Mouse (Mus musculus) lung, adult 2 months (tissue): ENCODE measurements at regions not wholly inside any gene's neighbourhood (a gene's known extent, or its start where the extent isn't known, plus 50 kb on each side); places are given as distances from the start of the nearest gene placed in this dataset.

Experiments
- CTCF ChIP-seq: fragments of 200-500 bp; IDR thresholded peaks from 2 replicates; pipeline ENCODE4 v1.5.1; 2011; ENCODE audit warnings: mild to moderate bottlenecking, low read length, control low read depth; ENCODE audit not compliant: insufficient read depth
- POLR2A ChIP-seq: fragments of 200-500 bp; IDR thresholded peaks from 2 replicates; pipeline ENCODE4 v1.6.1; 2011; ENCODE audit warnings: low read depth, mild to moderate bottlenecking, control low read depth, low read length, borderline replicate concordance; ENCODE audit errors: extremely low read depth

DNA sequence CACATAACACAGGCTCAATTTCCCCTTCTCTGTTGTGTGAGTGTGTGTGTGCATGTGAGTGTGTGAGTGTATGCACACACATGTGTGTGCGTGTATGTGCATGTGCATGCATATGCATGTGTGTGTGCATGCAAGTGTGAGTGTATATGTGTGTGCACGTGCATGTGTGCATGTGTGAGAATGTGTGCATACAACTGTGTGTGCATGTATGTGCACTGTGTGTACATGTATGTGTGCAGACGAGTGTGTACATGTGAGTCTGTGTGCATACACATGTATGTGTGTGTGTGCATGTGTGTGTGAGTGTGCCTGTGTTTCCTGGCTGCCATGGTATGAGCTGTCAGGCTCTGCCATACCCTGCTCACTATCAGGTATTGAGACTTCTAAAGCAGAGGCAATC, 91.3 kb upstream of the A230072I06Rik start:
- TF ChIP-seq POLR2A (no peak), CTCF (no peak)
